30 mouse cellular contexts compared by ENCODE assay signal in the genomic region with DNA sequence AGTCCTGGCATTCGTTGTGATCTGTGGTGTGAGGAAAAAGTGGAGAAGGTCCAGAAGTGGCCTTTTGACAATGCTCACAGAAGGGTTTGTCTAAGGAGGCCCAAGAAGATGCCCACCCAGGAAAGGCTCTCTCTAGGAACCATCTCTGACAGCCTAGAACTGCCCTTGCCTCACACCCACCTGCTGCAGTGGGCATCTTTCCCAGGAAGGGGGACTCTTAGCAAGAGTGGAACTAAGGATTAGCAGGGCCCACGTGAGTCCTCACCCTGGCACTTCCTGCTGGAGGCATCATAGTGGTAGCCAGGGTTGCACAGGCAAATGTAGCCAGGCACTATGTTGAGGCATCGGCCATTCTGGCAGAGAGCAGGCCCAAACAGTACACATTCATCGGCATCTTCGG.
"Had no signal": no experiment of that assay in that cellular context is flagged by ENCODE, and none has a peak within 500 bp of the region (broad histone marks: within the 10 kb centered on the region; RNA-seq: fewer than 3 reads in every experiment).

No protein-coding gene starts in this region.

- H3K4me3 ChIP-seq: limb, embryonic 10.5 days; limb, embryonic 12.5 days; limb, embryonic 13.5 days; limb, embryonic 15.5 days; liver, embryonic 12.5 days; liver, embryonic 13.5 days; liver, embryonic 15.5 days; lung, embryonic 15.5 days; megakaryocyte, embryonic 14.5 days; midbrain, embryonic 10.5 days; midbrain, embryonic 12.5 days; midbrain, embryonic 13.5 days; midbrain, embryonic 15.5 days; myocyte; neural tube, embryonic 12.5 days had no signal

- DNase-seq: left cerebral cortex, postnatal 4 days; liver; liver, embryonic 13.5 days; liver, postnatal 0 days; lung, adult 18-20 months; lung, adult 2 months; lung, embryonic 14.5 days; lung, postnatal 10 days; lung, postnatal 14 days; lung, postnatal 4 days; midbrain, embryonic 14.5 days had no signal

- H3K4me1 ChIP-seq: neural tube, embryonic 12.5 days had no signal

- H3K4me2 ChIP-seq: limb, embryonic 12.5 days; limb, embryonic 13.5 days; limb, embryonic 15.5 days; liver, embryonic 11.5 days; liver, embryonic 12.5 days; liver, embryonic 13.5 days; liver, embryonic 15.5 days; lung, embryonic 14.5 days; lung, embryonic 15.5 days; midbrain, embryonic 11.5 days; midbrain, embryonic 12.5 days; midbrain, embryonic 13.5 days; midbrain, embryonic 15.5 days; neural tube, embryonic 12.5 days had no signal

- H3K9ac ChIP-seq: limb, embryonic 12.5 days; limb, embryonic 13.5 days; limb, embryonic 15.5 days; liver, embryonic 12.5 days; liver, embryonic 13.5 days; liver, embryonic 14.5 days; liver, embryonic 15.5 days; liver, postnatal 0 days; lung, embryonic 14.5 days; lung, embryonic 15.5 days; midbrain, embryonic 12.5 days; midbrain, embryonic 13.5 days; midbrain, embryonic 15.5 days; neural tube, embryonic 12.5 days had no signal

- H3K27me3 ChIP-seq: limb, embryonic 15.5 days; midbrain, embryonic 15.5 days; neural tube, embryonic 12.5 days had no signal

- H3K36me3 ChIP-seq: limb, embryonic 10.5 days; limb, embryonic 12.5 days; limb, embryonic 13.5 days; limb, embryonic 15.5 days; liver, embryonic 12.5 days; liver, embryonic 13.5 days; liver, embryonic 15.5 days; lung, embryonic 15.5 days; midbrain, embryonic 10.5 days; midbrain, embryonic 12.5 days; midbrain, embryonic 13.5 days; midbrain, embryonic 15.5 days; neural tube, embryonic 12.5 days had no signal

- ATAC-seq: liver, postnatal 0 days; midbrain, embryonic 13.5 days; midbrain, embryonic 15.5 days; midbrain, embryonic 16.5 days had no signal

- H3K9me3 ChIP-seq: limb, embryonic 10.5 days; limb, embryonic 12.5 days; limb, embryonic 13.5 days; limb, embryonic 15.5 days; liver, embryonic 12.5 days; liver, embryonic 13.5 days; liver, embryonic 15.5 days; lung, embryonic 15.5 days; megakaryocyte, embryonic 14.5 days; midbrain, embryonic 10.5 days; midbrain, embryonic 12.5 days; midbrain, embryonic 13.5 days; midbrain, embryonic 15.5 days; neural tube, embryonic 12.5 days had no signal

- H3K27ac ChIP-seq: limb, embryonic 10.5 days; limb, embryonic 12.5 days; limb, embryonic 13.5 days; limb, embryonic 15.5 days; liver, embryonic 12.5 days; liver, embryonic 13.5 days; liver, embryonic 14.5 days; liver, embryonic 15.5 days; lung, embryonic 15.5 days; macrophage; midbrain, embryonic 10.5 days; midbrain, embryonic 12.5 days; midbrain, embryonic 13.5 days; midbrain, embryonic 15.5 days; neural tube, embryonic 12.5 days had no signal
